Mouse (Mus musculus) erythroblast, embryonic 14.5 days (primary cell): Measurements from ENCODE around the gene Gadd45b. TPM values are rescaled to one million over a fixed set of nuclear protein-coding genes. Genes with fewer than 3 reads are reported as not detected.

Experiments used
- H3K27me3 ChIP-seq: 2 replicates; pipeline ENCODE4 v1.6.1; 2012; ENCODE audit warnings: inconsistent platforms; ENCODE audit not compliant: control insufficient read depth
- H3K36me3 ChIP-seq: 2 replicates; pipeline ENCODE4 v1.6.1; 2012; ENCODE audit warnings: mild to moderate bottlenecking, inconsistent platforms; ENCODE audit not compliant: control insufficient read depth
- H3K4me1 ChIP-seq: 2 replicates; pipeline ENCODE4 v1.6.1; 2012; ENCODE audit warnings: inconsistent platforms; ENCODE audit not compliant: control insufficient read depth
- H3K4me3 ChIP-seq: replicated peaks from 2 replicates; pipeline ENCODE3; 2012; ENCODE audit warnings: moderate library complexity, mild to moderate bottlenecking, inconsistent platforms
- H3K9me3 ChIP-seq: 2 replicates; pipeline ENCODE4 v1.6.1; 2012; ENCODE audit warnings: low read length, inconsistent platforms, mixed read lengths; ENCODE audit not compliant: control insufficient read depth
- GATA1 ChIP-seq: IDR thresholded peaks from 2 replicates; pipeline ENCODE4 v1.6.1; 2012; ENCODE audit warnings: low read length, inconsistent platforms, mixed read lengths
- TAL1 ChIP-seq: IDR thresholded peaks from 3 replicates; pipeline ENCODE4 v1.6.1; 2012; ENCODE audit warnings: low read length, inconsistent platforms, mixed read lengths
- polyA plus RNA-seq: library from polyadenylated mRNA; stranded (reverse); fragments of >175 nt; gene quantifications from 2 replicates; pipeline ENCODE4 v1.2.3, GENCODE M21; 2012

Gadd45b gene
- polyA plus RNA-seq, 1 experiment, result 0.16 TPM

- no peak overlapping the region for H3K4me3 ChIP-seq
- TF ChIP-seq GATA1 (no peak), TAL1 (no peak)
- H3K36me3 ChIP-seq, result no peaks in the 10 kb centered on the region
- no peaks in the 10 kb centered on the region; the same call in 1 of the 2 replicates for H3K9me3 ChIP-seq
- H3K27me3 ChIP-seq, result no peaks in the 10 kb centered on the region; the same call in 1 of the 2 replicates
- H3K4me1 ChIP-seq, result no peaks in the 10 kb centered on the region; the same call in 1 of the 2 replicates
Observed at GRCm38 (mm10) chr10:80967101-80967656, 37.3 kb downstream of the Gadd45b start.

GRCm38 (mm10) chr10:80968106-80968505 is 38.2 kb downstream of the Gadd45b start:
- H3K27me3 ChIP-seq, result no peaks in the 10 kb centered on the region; the same call in 1 of the 2 replicates
- H3K4me1 ChIP-seq, result no peaks in the 10 kb centered on the region; the same call in 1 of the 2 replicates
- H3K36me3 ChIP-seq, result no peaks in the 10 kb centered on the region
- TF ChIP-seq GATA1, result no peak
- TF ChIP-seq TAL1, result no peak
- H3K4me3 ChIP-seq, result no peak overlapping the region
- H3K9me3 ChIP-seq, result no peaks in the 10 kb centered on the region; the same call in 1 of the 2 replicates

GRCm38 (mm10) chr10:80969298-80969697 is 39.4 kb downstream of the Gadd45b start:
- Histone ChIP-seq H3K27me3 (no peaks in the 10 kb centered on the region; the same call in 1 of the 2 replicates), H3K36me3 (no peaks in the 10 kb centered on the region), H3K4me3 (no peak overlapping the region), H3K4me1 (no peaks in the 10 kb centered on the region), H3K9me3 (no peaks in the 10 kb centered on the region; the same call in 1 of the 2 replicates)
- TF ChIP-seq GATA1 (no peak), TAL1 (no peak)

DNA sequence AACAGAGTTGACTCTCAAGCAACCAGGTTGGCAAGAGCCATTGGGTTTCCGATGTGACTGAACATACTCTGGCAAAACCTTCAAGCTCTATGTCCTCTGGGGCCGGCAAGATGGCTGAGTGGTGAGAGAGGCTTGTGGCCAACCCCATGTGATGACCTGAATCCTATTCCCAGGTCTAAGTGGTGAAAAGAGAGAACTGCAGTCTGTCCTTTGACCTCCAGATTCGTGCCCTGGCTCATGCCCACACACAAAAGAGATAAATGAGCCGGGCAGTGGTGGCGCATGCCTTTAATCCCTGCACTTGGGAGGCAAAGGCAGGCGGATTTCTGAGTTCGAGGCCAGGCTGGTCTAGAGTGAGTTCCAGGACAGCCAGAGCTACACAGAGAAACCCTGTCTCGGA is 40.3 kb downstream of the Gadd45b start:
- Histone ChIP-seq H3K4me3 (no peak overlapping the region), H3K36me3 (no peaks in the 10 kb centered on the region), H3K27me3 (no peaks in the 10 kb centered on the region; the same call in 1 of the 2 replicates), H3K4me1 (no peaks in the 10 kb centered on the region), H3K9me3 (no peaks in the 10 kb centered on the region; the same call in 1 of the 2 replicates)
- TF ChIP-seq TAL1, result no peak
- no peak for TF ChIP-seq GATA1

- TF ChIP-seq GATA1 (no peak), TAL1 (no peak)
- no peaks in the 10 kb centered on the region; the same call in 1 of the 2 replicates for H3K27me3 ChIP-seq
- no peak overlapping the region for H3K4me3 ChIP-seq
- H3K9me3 ChIP-seq, result no peaks in the 10 kb centered on the region; the same call in 1 of the 2 replicates
- no peaks in the 10 kb centered on the region for H3K4me1 ChIP-seq
- no peaks in the 10 kb centered on the region for H3K36me3 ChIP-seq
Observed at GRCm38 (mm10) chr10:80971533-80971932, 41.7 kb downstream of the Gadd45b start.

DNA sequence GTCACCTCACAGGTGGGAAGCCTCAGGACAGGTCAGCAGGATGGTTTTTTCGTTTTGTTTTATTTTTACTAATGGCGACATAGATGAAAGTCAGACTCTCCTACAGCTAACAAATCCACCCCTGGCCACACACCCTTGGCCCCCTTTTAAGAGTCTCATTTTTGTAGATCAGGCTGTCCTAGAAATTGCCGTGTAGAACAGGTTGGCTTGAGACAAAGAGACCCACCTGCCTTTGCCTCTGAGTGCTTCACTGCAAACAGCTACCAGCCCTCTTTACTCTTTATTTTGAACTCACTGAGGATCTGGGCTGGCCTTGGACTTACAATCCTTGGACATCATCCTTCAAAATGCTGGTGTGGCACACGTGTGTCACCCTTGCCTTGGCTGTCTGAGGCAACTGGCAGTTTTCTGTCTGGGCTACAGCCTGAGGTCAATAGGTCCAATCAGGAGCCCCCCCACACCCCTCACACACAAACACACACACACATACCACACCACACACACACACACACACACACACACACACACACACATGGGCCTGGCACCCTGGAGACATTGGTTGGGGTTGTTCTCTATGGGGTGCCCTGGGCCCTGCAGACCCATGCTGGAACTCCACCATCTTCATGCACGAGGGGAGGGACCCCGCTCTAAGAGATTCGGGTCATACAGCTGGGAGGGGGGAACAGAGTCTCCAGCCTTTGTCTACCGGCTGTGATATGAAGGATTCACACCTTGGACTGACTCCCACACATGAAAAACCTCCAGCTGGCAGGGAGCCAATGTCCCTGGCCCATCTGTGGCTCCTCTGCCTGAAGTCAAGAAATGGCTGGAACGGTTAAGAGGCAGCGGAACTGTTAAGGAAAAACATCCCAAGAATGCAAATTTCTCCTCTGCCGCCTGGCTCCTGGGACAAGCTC is 42.5 kb downstream of the Gadd45b start:
- H3K27me3 ChIP-seq, result no peaks in the 10 kb centered on the region; the same call in 1 of the 2 replicates
- H3K36me3 ChIP-seq, result no peaks in the 10 kb centered on the region
- TF ChIP-seq TAL1, result no peak
- TF ChIP-seq GATA1, result no peak
- no peaks in the 10 kb centered on the region; the same call in 1 of the 2 replicates for H3K9me3 ChIP-seq
- H3K4me1 ChIP-seq, result no peaks in the 10 kb centered on the region
- no peak overlapping the region for H3K4me3 ChIP-seq

DNA sequence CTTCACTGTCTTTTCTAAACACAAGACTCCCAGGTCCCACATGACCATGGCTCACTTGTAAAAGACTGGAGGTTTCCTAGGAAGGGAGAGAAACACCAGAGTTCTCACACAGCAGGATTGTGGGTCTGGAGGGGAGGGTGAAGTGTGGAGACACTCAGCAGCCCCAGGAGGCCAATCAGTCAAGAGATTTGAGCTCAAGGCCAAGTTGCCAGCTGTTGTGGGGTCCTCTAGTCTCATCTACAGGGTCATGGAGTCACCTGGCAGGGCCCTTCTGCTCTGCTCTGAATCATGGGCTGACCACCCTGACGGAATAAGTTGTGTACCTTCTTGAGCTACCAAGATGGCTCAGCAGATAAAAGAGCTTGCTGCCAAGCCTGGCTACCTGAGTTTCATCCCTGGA is 43.8 kb downstream of the Gadd45b start:
- Histone ChIP-seq H3K4me1 (no peaks in the 10 kb centered on the region), H3K36me3 (no peaks in the 10 kb centered on the region), H3K27me3 (no peaks in the 10 kb centered on the region; the same call in 1 of the 2 replicates), H3K4me3 (no peak overlapping the region), H3K9me3 (no peaks in the 10 kb centered on the region; the same call in 1 of the 2 replicates)
- TF ChIP-seq GATA1, result no peak
- no peak for TF ChIP-seq TAL1

- Histone ChIP-seq H3K27me3 (no peaks in the 10 kb centered on the region; the same call in 1 of the 2 replicates), H3K9me3 (no peaks in the 10 kb centered on the region; the same call in 1 of the 2 replicates), H3K36me3 (no peaks in the 10 kb centered on the region), H3K4me3 (no peak overlapping the region), H3K4me1 (no peaks in the 10 kb centered on the region)
- TF ChIP-seq GATA1, result no peak
- TF ChIP-seq TAL1, result no peak
Observed at GRCm38 (mm10) chr10:80975478-80975877, 45.6 kb downstream of the Gadd45b start.

DNA sequence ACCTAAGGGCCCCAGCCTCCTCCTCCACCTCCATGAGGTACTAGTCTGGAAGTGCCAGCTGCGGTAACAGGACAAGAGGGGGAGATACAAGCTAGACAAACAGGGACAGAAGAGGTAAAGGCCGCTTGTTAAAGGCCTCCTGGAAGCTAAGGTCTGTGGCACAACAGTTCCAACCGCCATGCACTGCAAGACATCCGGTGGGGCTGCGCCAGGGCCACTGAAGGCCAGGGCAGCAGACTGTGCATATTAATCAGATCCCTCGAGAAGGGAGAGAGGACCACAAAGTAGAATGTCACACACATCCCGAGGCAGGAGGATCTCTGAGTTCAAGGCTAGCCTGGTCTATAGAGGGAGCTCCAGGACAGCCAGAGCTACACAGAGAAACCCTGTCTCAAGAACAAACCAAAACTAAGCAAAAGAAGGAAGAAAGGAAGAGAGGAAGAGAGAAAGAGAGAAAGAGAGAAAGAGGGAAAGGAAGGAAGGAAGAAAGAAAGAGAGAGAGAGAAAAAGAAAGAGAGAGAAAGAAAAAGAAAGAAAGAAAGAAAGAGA is 51.8 kb downstream of the Gadd45b start:
- Histone ChIP-seq H3K4me3 (no peak overlapping the region), H3K4me1 (no peaks in the 10 kb centered on the region), H3K36me3 (no peaks in the 10 kb centered on the region), H3K27me3 (peaks cover 27% of the 10 kb centered on the region), H3K9me3 (no peaks in the 10 kb centered on the region)
- TF ChIP-seq GATA1 (no peak), TAL1 (no peak)

Other genes with a start within 250 kb of the Gadd45b start
- gene Mob3a, start 228.1 kb upstream of the Gadd45b start, polyA plus RNA-seq, result 1.8 and 2.1 TPM in 2 replicates
- 1.2 and 3.9 TPM in 2 replicates for gene Izumo4, start 227.9 kb upstream of the Gadd45b start, polyA plus RNA-seq
- 2.5 and 2.6 TPM in 2 replicates for gene Ap3d1, start 187.8 kb upstream of the Gadd45b start, polyA plus RNA-seq
- gene Dot1l, start 174.9 kb upstream of the Gadd45b start, polyA plus RNA-seq, result 8.8 and 9.8 TPM in 2 replicates
- 68.4 and 69.3 TPM in 2 replicates for gene Sf3a2, start 131.9 kb upstream of the Gadd45b start, polyA plus RNA-seq
- gene Plekhj1, start 131.4 kb upstream of the Gadd45b start, polyA plus RNA-seq, result 32.7 and 39.3 TPM in 2 replicates
- gene Amh, start 124.8 kb upstream of the Gadd45b start, polyA plus RNA-seq, result 0.33 and 0.43 TPM in 2 replicates
- gene Jsrp1, start 116.6 kb upstream of the Gadd45b start, polyA plus RNA-seq, result not detected in 2 replicates
- gene Oaz1, start 103.4 kb upstream of the Gadd45b start, polyA plus RNA-seq, result 1,446 and 1,486 TPM in 2 replicates
- not detected in 2 replicates for gene Lingo3, start 86.0 kb upstream of the Gadd45b start, polyA plus RNA-seq
- 17.4 and 20.7 TPM in 2 replicates for gene Lsm7, start 74.9 kb upstream of the Gadd45b start, polyA plus RNA-seq
- gene Sppl2b, start 74.8 kb upstream of the Gadd45b start, polyA plus RNA-seq, result 56.0 and 60.5 TPM in 2 replicates
- 0.02 and 0.03 TPM in 2 replicates for gene Tmprss9, start 58.2 kb upstream of the Gadd45b start, polyA plus RNA-seq
- gene Timm13, start 29.1 kb upstream of the Gadd45b start, polyA plus RNA-seq, result 29.2 and 32.1 TPM in 2 replicates
- 1.1 and 1.3 TPM in 2 replicates for gene Lmnb2, start 11.8 kb upstream of the Gadd45b start, polyA plus RNA-seq
- not detected in 2 replicates for gene Gng7, start 84.9 kb downstream of the Gadd45b start, polyA plus RNA-seq
- 0.01 TPM in 1 of 2 replicates, not detected in the other for gene Diras1, start 95.6 kb downstream of the Gadd45b start, polyA plus RNA-seq
- gene Slc39a3, start 107.4 kb downstream of the Gadd45b start, polyA plus RNA-seq, result 1.5 and 1.7 TPM in 2 replicates
- 18.3 and 18.8 TPM in 2 replicates for gene Sgta, start 130.1 kb downstream of the Gadd45b start, polyA plus RNA-seq
- 5.2 and 5.3 TPM in 2 replicates for gene Thop1, start 140.0 kb downstream of the Gadd45b start, polyA plus RNA-seq
- gene Creb3l3, start 168.8 kb downstream of the Gadd45b start, polyA plus RNA-seq, result 0.05 and 0.07 TPM in 2 replicates
- 89.1 and 93.4 TPM in 2 replicates for gene Map2k2, start 175.8 kb downstream of the Gadd45b start, polyA plus RNA-seq
- 42.0 and 45.8 TPM in 2 replicates for gene Zbtb7a, start 205.1 kb downstream of the Gadd45b start, polyA plus RNA-seq
- gene Pias4, start 237.8 kb downstream of the Gadd45b start, polyA plus RNA-seq, result 13.4 and 16.4 TPM in 2 replicates
- gene Eef2, start 246.6 kb downstream of the Gadd45b start, polyA plus RNA-seq, result 124 and 177 TPM in 2 replicates